Mouse (Mus musculus) thymus, adult 2 months (tissue): ENCODE data around the gene Pxylp1. TPM values are rescaled to one million over a fixed set of nuclear protein-coding genes. Genes with fewer than 3 reads are reported as not detected.
"Not testable (repeated sequence)": the region's sequence is repeated elsewhere in the genome, so short reads cannot be mapped to it uniquely, and the experiment has no call there.

Experiments used
- DNase-seq: peaks from one replicate; pipeline ENCODE4 v3.0.0; 2021
- H3K27ac ChIP-seq: fragments of 200-500 bp; 2 replicates; pipeline ENCODE4 v1.5.1; 2012; ENCODE audit warnings: low read length, control low read depth; ENCODE audit not compliant: control insufficient read depth, insufficient read depth
- H3K27me3 ChIP-seq: fragments of 200-500 bp; 2 replicates; pipeline ENCODE4 v1.6.1; 2012; ENCODE audit warnings: mild to moderate bottlenecking, low read length, moderate library complexity, mixed read lengths; ENCODE audit not compliant: control insufficient read depth, insufficient read depth
- H3K36me3 ChIP-seq: fragments of 200-500 bp; 2 replicates; pipeline ENCODE4 v1.6.1; 2012; ENCODE audit warnings: mild to moderate bottlenecking, low read length, moderate library complexity; ENCODE audit not compliant: control insufficient read depth, insufficient read depth
- H3K4me1 ChIP-seq: fragments of 200-500 bp; replicated peaks from 2 replicates; pipeline ENCODE4 v1.6.1; 2012; ENCODE audit warnings: low read length; ENCODE audit not compliant: control insufficient read depth, insufficient read depth
- H3K4me3 ChIP-seq: fragments of 200-500 bp; 2 replicates; pipeline ENCODE4 v1.5.1; 2012; ENCODE audit warnings: mild to moderate bottlenecking, low read length, control low read depth, moderate library complexity; ENCODE audit not compliant: control insufficient read depth, insufficient read depth
- CTCF ChIP-seq: fragments of 200-500 bp; IDR thresholded peaks from 2 replicates; pipeline ENCODE4 v1.5.1; 2012; ENCODE audit warnings: mild to moderate bottlenecking, control low read depth, low read length, moderate library complexity, borderline replicate concordance; ENCODE audit not compliant: control insufficient read depth, poor library complexity, insufficient read depth; ENCODE audit errors: extremely low read depth
- POLR2A ChIP-seq: fragments of 200-500 bp; IDR thresholded peaks from 2 replicates; pipeline ENCODE4 v1.6.1; 2012; ENCODE audit warnings: mild to moderate bottlenecking, low read length, control low read depth, moderate library complexity; ENCODE audit not compliant: control insufficient read depth, poor library complexity, insufficient read depth; ENCODE audit errors: extremely low read depth
- WGBS: fragments of 180-500 bp; shearing (Covaris S2); methylation state at CpG from one replicate; pipeline ENCODE4 v1.1.7; 2018; 5-methylcytosine and 5-hydroxymethylcytosine counted together
- polyA plus RNA-seq: library from polyadenylated mRNA; depleted of rRNA; stranded (reverse); fragments of >200 nt; gene quantifications from 2 replicates; pipeline ENCODE4 v1.2.3, GENCODE M21; 2012; rRNA removed

Gene Pxylp1
- polyA plus RNA-seq = 4.4 and 4.9 TPM in 2 replicates

DNA sequence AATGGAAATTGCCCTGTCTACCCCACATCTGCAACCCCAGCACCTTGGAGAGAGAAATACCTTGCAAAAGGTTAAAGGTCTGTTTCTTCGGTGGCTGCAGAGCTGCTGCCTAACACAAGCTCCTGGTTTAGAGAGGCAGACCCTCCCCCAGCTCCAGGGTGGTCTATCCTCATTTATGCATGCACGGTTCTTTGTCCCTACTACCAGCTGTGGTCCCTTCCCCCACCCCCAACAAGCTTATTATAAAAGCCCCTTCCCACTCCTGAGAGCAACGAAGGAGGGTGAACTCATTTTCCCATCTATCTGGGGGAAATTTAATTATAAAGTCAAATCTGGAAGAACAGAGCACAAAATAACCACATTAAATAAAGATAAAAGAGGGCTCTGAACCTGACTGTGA, at the start of gene Pxylp1:
Gene Pxylp1 (minus strand): TSS at position 124 of the 400 bp plus-strand sequence.
- 93% methylated on average over 3 of the region's 3 CpGs for WGBS
- Histone ChIP-seq H3K4me1 (peaks cover 17% of the 10 kb centered on the region), H3K36me3 (no peaks in the 10 kb centered on the region), H3K27ac (no peak within 1 kb of the TSS), H3K4me3 (no peak within 1 kb of the TSS), H3K27me3 (no peaks in the 10 kb centered on the region)
- DNase-seq = no peak
- no peak for TF ChIP-seq POLR2A
- TF ChIP-seq CTCF = no peak

DNA sequence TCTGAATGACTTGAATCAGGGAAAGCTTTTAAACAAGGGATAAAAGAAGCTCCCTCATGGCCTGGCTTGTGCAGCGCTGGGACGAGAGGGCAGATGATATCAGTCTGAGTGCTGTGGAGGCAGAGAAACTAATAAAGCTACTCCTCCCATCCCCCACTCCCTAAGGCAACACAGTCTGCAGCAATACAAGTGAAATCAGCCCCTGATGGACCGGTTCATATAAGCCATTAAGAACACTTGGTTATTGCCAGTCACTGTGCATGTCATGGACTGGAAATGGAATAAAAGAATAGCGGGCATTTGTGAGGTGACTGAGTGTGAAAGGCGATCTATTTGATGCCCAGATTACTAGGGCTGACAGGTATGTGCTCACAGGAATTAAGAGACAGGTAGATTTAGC, 46.4 kb upstream of the Pxylp1 start:
- TF ChIP-seq CTCF (no peak), POLR2A (no peak)
- Histone ChIP-seq H3K4me1 (peaks cover 24% of the 10 kb centered on the region), H3K4me3 (no peak overlapping the region), H3K27ac (no peak overlapping the region), H3K27me3 (no peaks in the 10 kb centered on the region), H3K36me3 (no peaks in the 10 kb centered on the region)
- 87% methylated on average over 5 of the region's 5 CpGs for WGBS
- no peak for DNase-seq

DNA sequence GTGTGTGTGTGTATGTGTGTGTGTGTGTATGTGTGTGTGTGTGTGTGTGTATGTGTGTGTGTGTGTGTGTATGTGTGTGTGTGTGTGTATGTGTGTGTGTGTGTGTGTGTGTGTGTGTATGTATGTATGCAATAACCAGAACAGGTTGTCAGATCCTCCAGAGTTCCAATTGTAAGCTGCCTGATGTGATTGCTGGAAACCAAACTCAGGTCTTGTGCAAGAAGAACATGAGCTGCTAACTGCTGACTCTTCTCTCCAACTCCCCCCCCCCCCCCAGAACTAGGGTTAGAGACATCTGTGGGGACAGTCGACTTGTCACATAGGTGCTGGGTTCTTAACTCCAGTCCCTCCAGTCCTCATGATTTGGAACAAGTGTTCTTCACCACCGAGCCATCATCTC, 44.0 kb upstream of the Pxylp1 start:
- not testable (repeated sequence) for H3K36me3 ChIP-seq, H3K4me3 ChIP-seq, H3K27me3 ChIP-seq, DNase-seq
- H3K27ac ChIP-seq = peak overlapping the region; percentile 59
- 82% methylated on average over 2 of the region's 2 CpGs for WGBS
- peaks cover 16% of the 10 kb centered on the region for H3K4me1 ChIP-seq

DNA sequence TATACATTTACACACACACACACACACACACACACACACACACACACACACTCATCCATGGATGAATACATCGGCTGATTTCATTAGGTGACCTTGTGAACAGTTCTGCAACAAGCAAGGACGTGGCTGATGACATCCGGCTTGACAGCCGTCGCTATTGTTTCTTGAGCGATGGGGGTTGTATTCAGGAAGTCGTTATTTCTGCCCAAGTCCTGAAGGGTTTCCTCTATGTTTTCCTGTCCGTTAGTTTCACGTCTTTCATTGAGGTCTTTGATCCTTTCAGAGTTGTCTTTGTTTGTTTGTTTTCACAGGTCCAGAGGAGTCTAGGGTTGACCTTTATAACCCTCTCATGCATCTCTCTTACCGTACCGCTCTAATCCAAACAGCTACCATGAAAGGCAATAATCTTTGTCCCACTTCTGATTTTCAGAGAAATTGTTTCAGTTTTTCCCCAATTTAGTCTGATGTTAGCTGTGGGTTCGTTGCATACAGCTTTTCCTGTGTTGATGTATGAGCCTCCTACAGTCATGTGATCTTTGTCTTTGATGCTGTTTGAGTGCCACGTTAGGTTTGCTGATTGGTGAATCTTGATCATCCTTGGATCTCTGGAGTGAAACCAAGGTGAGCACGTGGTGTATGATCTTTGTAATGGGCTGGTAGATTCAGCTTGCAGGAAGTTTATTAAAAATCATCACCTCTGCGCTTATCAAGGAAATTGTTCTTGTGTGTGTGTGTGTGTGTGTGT, 43.3 kb upstream of the Pxylp1 start:
- H3K27me3 ChIP-seq = no peaks in the 10 kb centered on the region
- H3K4me3 ChIP-seq = peak overlapping the region; percentile 18; the same call in 1 of the 2 replicates
- H3K36me3 ChIP-seq = no peaks in the 10 kb centered on the region
- peak overlapping the region; percentile 94 for H3K27ac ChIP-seq
- TF ChIP-seq POLR2A (no peak), CTCF (no peak)
- peak; percentile 63 for DNase-seq
- WGBS = 7% methylated on average over 15 of the region's 15 CpGs
- H3K4me1 ChIP-seq = peaks cover 16% of the 10 kb centered on the region

DNA sequence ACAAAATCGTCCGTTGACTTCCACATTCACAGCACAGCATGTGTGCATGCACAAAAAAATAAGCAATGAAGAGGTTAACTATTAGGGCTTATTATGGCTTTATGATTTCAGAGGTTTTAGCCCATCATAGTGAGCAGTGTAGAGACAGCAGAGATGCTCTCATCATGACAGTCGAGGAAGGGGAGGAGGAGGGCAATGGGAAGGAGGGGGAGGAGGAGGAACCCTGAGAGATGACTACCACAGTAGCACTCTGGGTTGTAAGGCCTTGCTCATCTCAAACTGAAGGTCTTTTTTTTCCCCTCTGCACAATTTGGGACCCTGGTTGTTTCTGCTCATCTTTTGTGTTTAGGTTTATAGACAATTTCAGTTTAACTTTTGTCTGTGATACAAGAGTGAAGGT, 42.3 kb upstream of the Pxylp1 start:
- TF ChIP-seq CTCF (no peak), POLR2A (no peak)
- WGBS = 67% methylated on average over 3 of the region's 3 CpGs

DNA sequence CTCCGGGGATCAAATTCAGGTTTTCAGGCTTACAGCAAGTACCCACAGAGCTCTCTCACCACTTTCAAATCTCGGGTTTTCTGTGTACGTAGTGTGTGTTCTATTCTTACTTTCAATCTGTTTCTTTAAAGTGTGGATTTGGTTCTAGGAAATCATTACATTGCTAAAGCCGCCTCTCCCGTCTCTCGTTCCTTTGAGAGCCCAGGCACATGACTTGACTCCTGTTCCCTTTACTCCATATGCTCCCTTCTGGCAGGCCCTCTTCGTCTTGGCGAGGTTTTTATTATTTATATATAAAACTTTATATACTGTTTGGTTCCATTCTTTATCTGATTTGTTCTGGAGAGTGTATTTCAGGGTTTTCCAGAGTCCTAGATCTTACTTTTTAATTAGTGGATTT, 40.3 kb upstream of the Pxylp1 start:
- WGBS = 95% methylated on average over 8 of the region's 8 CpGs
- H3K27ac ChIP-seq = no peak overlapping the region
- no peaks in the 10 kb centered on the region for H3K36me3 ChIP-seq
- H3K27me3 ChIP-seq = no peaks in the 10 kb centered on the region
- no peak for TF ChIP-seq POLR2A
- H3K4me1 ChIP-seq = peaks cover 16% of the 10 kb centered on the region
- DNase-seq = no peak
- no peak overlapping the region for H3K4me3 ChIP-seq

More for the DNA sequence above, 42.3 kb upstream of the Pxylp1 start:
- Histone ChIP-seq H3K36me3 (no peaks in the 10 kb centered on the region), H3K27me3 (no peaks in the 10 kb centered on the region), H3K4me1 (peaks cover 16% of the 10 kb centered on the region), H3K27ac (peak overlapping the region; percentile 94), H3K4me3 (no peak overlapping the region)
- DNase-seq = peak; percentile 39
